Mouse (Mus musculus): ENCODE data around the gene Ciz1. TPM values are rescaled to one million over a fixed set of nuclear protein-coding genes. Genes with fewer than 3 reads are reported as not detected.

The Ciz1 gene
- total and polyA plus RNA-seq, 2 experiments from 2014 or later = 40.3 to 103 TPM

DNA sequence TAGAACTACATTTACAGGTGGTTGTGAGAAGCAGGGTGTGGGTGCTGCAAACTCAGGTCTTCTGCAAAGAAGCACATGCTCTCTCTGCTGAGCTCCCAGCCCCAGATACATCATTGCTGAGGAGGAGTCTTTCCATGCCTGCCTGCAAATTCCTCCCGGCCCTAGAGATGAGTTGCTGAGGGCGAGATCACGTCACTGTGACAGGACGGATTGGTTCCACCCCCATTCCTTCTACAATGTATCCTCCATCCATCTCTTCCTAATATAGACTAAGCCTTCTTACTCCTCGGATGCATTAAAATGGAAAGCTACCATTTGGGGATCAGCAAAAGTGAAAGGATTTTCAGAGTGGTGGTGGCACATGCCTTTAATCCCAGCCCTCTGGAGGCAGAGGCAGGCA lies 73.4 kb downstream of the Ciz1 start:
- DNase-seq (ENCODE audit: low spot score) (no peak), ATAC-seq (no peak)
- Histone ChIP-seq H3K27me3 (ENCODE audit: insufficient read depth, low read length) (no peaks in the 10 kb centered on the region), H3K9me3 (ENCODE audit: low read length) (no peaks in the 10 kb centered on the region), H3K4me3 (ENCODE audit: low read length) (no peak overlapping the region), H3K36me3 (ENCODE audit: insufficient read depth, low read length) (peaks cover 10% of the 10 kb centered on the region), H3K4me2 (ENCODE audit: low read depth, low read length) (no peak overlapping the region), H3K9ac (replicated peaks; ENCODE audit: low read length) (no peak overlapping the region), H3K4me1 (ENCODE audit: insufficient read depth, low read length) (peaks cover 37% of the 10 kb centered on the region), H3K27ac (no peak overlapping the region)
- WGBS = 63% methylated on average over 5 of the region's 5 CpGs
- no peak for TF ChIP-seq CTCF (IDR thresholded peaks at IDR 0.05; ENCODE audit: low read depth)

DNA sequence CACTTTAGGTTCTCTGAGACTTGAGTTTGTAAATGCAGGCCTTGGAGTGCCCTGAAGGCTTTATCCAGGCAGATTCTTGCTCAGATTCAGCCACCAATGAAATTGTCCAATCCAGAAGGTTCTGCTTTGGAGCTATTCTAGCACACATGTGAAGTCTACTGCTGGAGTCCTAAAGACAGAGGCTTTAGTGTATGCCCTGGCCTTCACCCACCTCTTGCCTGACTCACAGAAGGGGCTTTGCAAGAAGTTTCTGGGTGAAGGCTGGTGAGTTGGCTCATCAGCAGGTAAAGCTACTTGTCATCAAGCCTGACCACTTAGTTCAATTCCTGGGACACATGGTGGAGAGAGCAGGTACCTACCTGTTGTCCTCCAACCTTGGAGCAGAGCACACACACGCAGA lies 74.0 kb downstream of the Ciz1 start:
- DNase-seq (ENCODE audit: low spot score) (no peak), ATAC-seq (no peak)
- no peaks in the 10 kb centered on the region for H3K9me3 ChIP-seq (ENCODE audit: low read length)
- no peak overlapping the region for H3K4me2 ChIP-seq (ENCODE audit: low read depth, low read length)
- no peak overlapping the region for H3K9ac ChIP-seq (replicated peaks; ENCODE audit: low read length)
- no peaks in the 10 kb centered on the region for H3K27me3 ChIP-seq (ENCODE audit: insufficient read depth, low read length)
- H3K4me3 ChIP-seq (ENCODE audit: low read length) = no peak overlapping the region
- H3K36me3 ChIP-seq (ENCODE audit: insufficient read depth, low read length) = peaks cover 4% of the 10 kb centered on the region; the same call in 1 of the 2 replicates
- TF ChIP-seq CTCF (IDR thresholded peaks at IDR 0.05; ENCODE audit: low read depth) = no peak
- 94% methylated on average over 1 of the region's 1 CpGs for WGBS
- peaks cover 37% of the 10 kb centered on the region for H3K4me1 ChIP-seq (ENCODE audit: insufficient read depth, low read length)
- no peak overlapping the region for H3K27ac ChIP-seq

DNA sequence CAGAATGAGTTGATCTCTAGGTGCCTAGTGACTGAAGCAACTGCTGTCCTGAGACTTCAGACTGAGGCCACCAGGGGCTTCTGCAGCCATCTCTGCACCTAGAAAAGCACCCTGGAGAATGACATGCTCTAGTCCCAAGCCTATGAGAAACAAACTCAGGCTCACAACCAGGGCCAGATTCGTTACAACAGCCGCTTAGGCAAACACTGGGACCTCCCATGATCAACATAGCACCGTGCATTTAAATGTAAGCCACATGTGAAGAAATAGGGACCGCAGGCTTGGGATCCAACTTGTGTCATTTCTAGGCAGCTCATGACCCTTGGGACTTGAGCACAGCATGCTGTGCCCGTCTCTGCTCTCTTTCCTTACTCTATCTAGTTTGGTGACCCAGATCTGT lies 75.6 kb downstream of the Ciz1 start:
- TF ChIP-seq CTCF (IDR thresholded peaks at IDR 0.05; ENCODE audit: low read depth) = peak; percentile 13; the same call in 1 of the 2 replicates
- Histone ChIP-seq H3K36me3 (ENCODE audit: insufficient read depth, low read length) (no peaks in the 10 kb centered on the region), H3K27me3 (ENCODE audit: insufficient read depth, low read length) (no peaks in the 10 kb centered on the region), H3K9me3 (ENCODE audit: low read length) (no peaks in the 10 kb centered on the region), H3K9ac (replicated peaks; ENCODE audit: low read length) (peak overlapping the region; percentile 7; the same call in 1 of the 2 replicates), H3K27ac (peak overlapping the region; percentile 86; the same call in 1 of the 2 replicates), H3K4me3 (ENCODE audit: low read length) (peak overlapping the region; percentile 50), H3K4me2 (ENCODE audit: low read depth, low read length) (peak overlapping the region; percentile 86), H3K4me1 (ENCODE audit: insufficient read depth, low read length) (peaks cover 37% of the 10 kb centered on the region)
- ATAC-seq (no peak), DNase-seq (ENCODE audit: low spot score) (no peak)
- 69% methylated on average over 5 of the region's 5 CpGs for WGBS

DNA sequence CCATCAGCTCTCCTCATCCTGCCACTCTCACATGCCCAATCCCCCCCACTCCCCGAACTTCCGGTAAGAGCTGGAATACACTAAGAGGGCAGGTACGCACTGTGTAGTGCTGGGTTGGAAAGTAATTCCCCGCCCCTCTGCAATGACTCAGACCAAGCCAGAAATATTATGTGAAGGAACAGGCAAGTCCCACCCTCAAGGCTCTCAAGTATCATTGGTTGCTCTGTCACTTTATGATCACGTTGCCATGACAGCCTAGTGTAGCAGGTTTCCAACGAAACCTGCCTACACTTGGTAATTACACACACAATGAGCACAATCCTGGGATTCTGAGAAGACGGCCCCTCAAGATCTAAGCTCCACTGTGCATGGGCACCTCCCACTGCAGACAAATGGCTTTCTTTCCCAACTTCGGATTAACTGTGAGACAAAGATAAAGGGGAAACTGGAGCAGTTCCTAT lies 76.2 kb downstream of the Ciz1 start:
- peak overlapping the region; percentile 86 for H3K4me2 ChIP-seq (ENCODE audit: low read depth, low read length)
- peak; percentile 77 for ATAC-seq
- peaks cover 33% of the 10 kb centered on the region for H3K4me1 ChIP-seq (ENCODE audit: insufficient read depth, low read length)
- WGBS = 34% methylated on average over 8 of the region's 8 CpGs
- no peaks in the 10 kb centered on the region for H3K9me3 ChIP-seq (ENCODE audit: low read length)
- no peaks in the 10 kb centered on the region for H3K36me3 ChIP-seq (ENCODE audit: insufficient read depth, low read length)
- TF ChIP-seq CTCF (IDR thresholded peaks at IDR 0.05; ENCODE audit: low read depth) = no peak
- H3K4me3 ChIP-seq (ENCODE audit: low read length) = peak overlapping the region; percentile 50
- DNase-seq (ENCODE audit: low spot score) = peak; percentile 80
- H3K27ac ChIP-seq = peak overlapping the region; percentile 86
- peak overlapping the region; percentile 46 for H3K9ac ChIP-seq (replicated peaks; ENCODE audit: low read length)
- no peaks in the 10 kb centered on the region for H3K27me3 ChIP-seq (ENCODE audit: insufficient read depth, low read length)

DNA sequence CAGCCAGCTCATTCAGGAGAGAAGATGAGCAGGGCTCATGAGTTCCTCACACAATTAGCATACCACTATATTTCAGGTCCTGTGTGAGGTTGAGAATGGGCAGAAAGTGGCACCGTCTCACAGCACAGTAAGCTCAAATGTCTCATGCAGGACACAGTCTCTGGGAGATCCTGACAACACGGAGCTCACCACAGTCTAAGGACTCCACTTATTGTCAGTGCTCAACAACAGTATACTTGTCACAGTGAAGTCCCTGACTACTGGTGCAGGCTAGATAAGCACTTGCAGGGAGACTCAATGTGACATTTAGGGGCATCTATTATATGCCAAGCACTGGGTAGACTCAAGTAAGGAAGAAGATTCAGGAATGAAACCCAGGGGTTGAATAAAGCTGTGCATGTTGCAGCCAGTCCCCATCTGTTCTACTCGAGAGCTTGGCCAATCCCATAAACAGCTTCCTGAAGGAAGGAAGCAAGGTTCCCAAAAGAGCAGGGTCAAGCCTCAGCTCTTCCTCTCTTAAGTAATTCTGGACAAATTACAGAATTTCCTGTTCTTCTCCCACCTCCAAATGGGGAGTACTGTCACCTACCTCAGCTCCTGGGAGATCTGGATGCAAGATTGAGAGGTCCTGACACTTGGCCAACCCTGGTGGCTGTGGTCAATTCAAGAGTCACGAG lies 77.2 kb downstream of the Ciz1 start:
- H3K4me2 ChIP-seq (ENCODE audit: low read depth, low read length) = peak overlapping the region; percentile 86
- no peak for TF ChIP-seq CTCF (IDR thresholded peaks at IDR 0.05; ENCODE audit: low read depth)
- H3K27ac ChIP-seq = peak overlapping the region; percentile 86
- H3K4me3 ChIP-seq (ENCODE audit: low read length) = peak overlapping the region; percentile 50
- peak overlapping the region; percentile 46 for H3K9ac ChIP-seq (replicated peaks; ENCODE audit: low read length)
- 55% methylated on average over 4 of the region's 4 CpGs for WGBS
- peaks cover 25% of the 10 kb centered on the region for H3K4me1 ChIP-seq (ENCODE audit: insufficient read depth, low read length)
- H3K9me3 ChIP-seq (ENCODE audit: low read length) = no peaks in the 10 kb centered on the region
- H3K27me3 ChIP-seq (ENCODE audit: insufficient read depth, low read length) = no peaks in the 10 kb centered on the region
- H3K36me3 ChIP-seq (ENCODE audit: insufficient read depth, low read length) = no peaks in the 10 kb centered on the region
- DNase-seq (ENCODE audit: low spot score) (no peak), ATAC-seq (no peak)

Small RNA genes within 50 kb of the gene (microRNA-seq; reads per million reads assigned to microRNA genes)
- gene Gm23363 (0 reads per million in 2 experiments), gene Mir199b (44.7 to 130 reads per million in 2 experiments)

Other genes starting within 250 kb of the Ciz1 start
- gene Prrc2b, start 201.2 kb upstream of the Ciz1 start, total RNA-seq (2014; rRNA removed) = 188 and 206 TPM in 2 replicates
- gene Prrc2b, start 201.2 kb upstream of the Ciz1 start, polyA plus RNA-seq (2015; fragmentation: Nextera tagmentation; extraction: Ambion mirVana) = 44.8 and 55.9 TPM in 2 replicates
- 41.2 and 41.8 TPM in 2 replicates for gene Pomt1, start 115.7 kb upstream of the Ciz1 start, total RNA-seq (2014; rRNA removed)
- gene Pomt1, start 115.7 kb upstream of the Ciz1 start, polyA plus RNA-seq (2015; fragmentation: Nextera tagmentation; extraction: Ambion mirVana) = 18.0 and 19.4 TPM in 2 replicates
- gene Uck1, start 92.2 kb upstream of the Ciz1 start, total RNA-seq (2014; rRNA removed) = 115 and 138 TPM in 2 replicates
- 90.8 and 92.5 TPM in 2 replicates for gene Uck1, start 92.2 kb upstream of the Ciz1 start, polyA plus RNA-seq (2015; fragmentation: Nextera tagmentation; extraction: Ambion mirVana)
- 49.3 and 55.8 TPM in 2 replicates for gene Golga2, start 64.9 kb upstream of the Ciz1 start, total RNA-seq (2014; rRNA removed)
- 24.4 and 25.7 TPM in 2 replicates for gene Golga2, start 64.9 kb upstream of the Ciz1 start, polyA plus RNA-seq (2015; fragmentation: Nextera tagmentation; extraction: Ambion mirVana)
- gene Swi5, start 64.3 kb upstream of the Ciz1 start, total RNA-seq (2014; rRNA removed) = 302 and 319 TPM in 2 replicates
- 487 and 513 TPM in 2 replicates for gene Swi5, start 64.3 kb upstream of the Ciz1 start, polyA plus RNA-seq (2015; fragmentation: Nextera tagmentation; extraction: Ambion mirVana)
- gene Dnm1, start 1.0 kb downstream of the Ciz1 start, total RNA-seq (2014; rRNA removed) = 190 and 211 TPM in 2 replicates
- 87.6 and 96.9 TPM in 2 replicates for gene Dnm1, start 1.0 kb downstream of the Ciz1 start, polyA plus RNA-seq (2015; fragmentation: Nextera tagmentation; extraction: Ambion mirVana)
- gene 1110008P14Rik, start 29.6 kb downstream of the Ciz1 start, total RNA-seq (2014; rRNA removed) = 458 and 481 TPM in 2 replicates
- 220 and 233 TPM in 2 replicates for gene 1110008P14Rik, start 29.6 kb downstream of the Ciz1 start, polyA plus RNA-seq (2015; fragmentation: Nextera tagmentation; extraction: Ambion mirVana)
- 0.31 and 0.58 TPM in 2 replicates for gene Lcn2, start 35.9 kb downstream of the Ciz1 start, total RNA-seq (2014; rRNA removed)
- gene Lcn2, start 35.9 kb downstream of the Ciz1 start, polyA plus RNA-seq (2015; fragmentation: Nextera tagmentation; extraction: Ambion mirVana) = 0.80 and 0.93 TPM in 2 replicates
- 41.3 and 45.5 TPM in 2 replicates for gene Ptges2, start 43.6 kb downstream of the Ciz1 start, total RNA-seq (2014; rRNA removed)
- gene Ptges2, start 43.6 kb downstream of the Ciz1 start, polyA plus RNA-seq (2015; fragmentation: Nextera tagmentation; extraction: Ambion mirVana) = 55.6 and 57.0 TPM in 2 replicates
- 3.1 and 3.7 TPM in 2 replicates for gene Naif1, start 98.1 kb downstream of the Ciz1 start, total RNA-seq (2014; rRNA removed)
- gene Naif1, start 98.1 kb downstream of the Ciz1 start, polyA plus RNA-seq (2015; fragmentation: Nextera tagmentation; extraction: Ambion mirVana) = 2.9 and 3.0 TPM in 2 replicates
- 64.3 and 69.6 TPM in 2 replicates for gene Slc25a25, start 99.1 kb downstream of the Ciz1 start, total RNA-seq (2014; rRNA removed)
- 44.4 and 46.4 TPM in 2 replicates for gene Slc25a25, start 99.1 kb downstream of the Ciz1 start, polyA plus RNA-seq (2015; fragmentation: Nextera tagmentation; extraction: Ambion mirVana)
- 23.6 and 25.4 TPM in 2 replicates for gene Fam102a, start 183.0 kb downstream of the Ciz1 start, total RNA-seq (2014; rRNA removed)
- gene Fam102a, start 183.0 kb downstream of the Ciz1 start, polyA plus RNA-seq (2015; fragmentation: Nextera tagmentation; extraction: Ambion mirVana) = 7.9 and 8.2 TPM in 2 replicates
- 64.1 and 70.8 TPM in 2 replicates for gene Dpm2, start 218.5 kb downstream of the Ciz1 start, total RNA-seq (2014; rRNA removed)
- 139 and 146 TPM in 2 replicates for gene Dpm2, start 218.5 kb downstream of the Ciz1 start, polyA plus RNA-seq (2015; fragmentation: Nextera tagmentation; extraction: Ambion mirVana)
- 15.1 and 35.0 TPM in 2 replicates for gene Pip5kl1, start 222.5 kb downstream of the Ciz1 start, total RNA-seq (2014; rRNA removed)
- 16.7 and 19.1 TPM in 2 replicates for gene Pip5kl1, start 222.5 kb downstream of the Ciz1 start, polyA plus RNA-seq (2015; fragmentation: Nextera tagmentation; extraction: Ambion mirVana)
- gene 9430097D07Rik, start 223.4 kb downstream of the Ciz1 start, total RNA-seq (2014; rRNA removed) = 0.21 and 0.83 TPM in 2 replicates
- 0.73 and 0.76 TPM in 2 replicates for gene 9430097D07Rik, start 223.4 kb downstream of the Ciz1 start, polyA plus RNA-seq (2015; fragmentation: Nextera tagmentation; extraction: Ambion mirVana)
- 66.9 and 75.7 TPM in 2 replicates for gene St6galnac4, start 234.8 kb downstream of the Ciz1 start, total RNA-seq (2014; rRNA removed)
- 45.6 and 47.5 TPM in 2 replicates for gene St6galnac4, start 234.8 kb downstream of the Ciz1 start, polyA plus RNA-seq (2015; fragmentation: Nextera tagmentation; extraction: Ambion mirVana)
- 87.0 and 114 TPM in 2 replicates for gene St6galnac6, start 247.4 kb downstream of the Ciz1 start, total RNA-seq (2014; rRNA removed)
- gene St6galnac6, start 247.4 kb downstream of the Ciz1 start, polyA plus RNA-seq (2015; fragmentation: Nextera tagmentation; extraction: Ambion mirVana) = 39.5 and 40.9 TPM in 2 replicates

All from hindbrain, postnatal 0 days (tissue).